In the genomic region with DNA sequence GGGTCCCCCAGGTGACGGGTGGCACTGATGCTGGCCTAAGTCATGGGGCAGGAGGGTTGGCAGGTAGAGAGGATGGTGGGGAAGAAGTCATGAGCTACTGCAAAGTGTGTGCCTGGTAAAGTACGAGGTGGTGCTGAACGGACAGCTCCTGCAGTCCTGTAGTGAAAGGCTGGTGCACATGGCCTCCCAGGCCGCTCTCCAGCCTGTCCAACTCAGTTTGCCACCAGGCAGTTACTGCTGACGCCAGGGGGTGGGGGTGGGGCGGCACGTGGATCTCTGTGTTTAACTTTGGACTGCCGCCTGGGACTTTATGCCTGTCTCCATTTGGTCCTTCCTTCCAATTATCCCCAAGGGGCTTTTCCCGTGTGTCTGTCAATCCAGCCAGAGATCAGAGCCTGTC, we compare ENCODE assay signal across 1 mouse cellular context.
A peak's percentile ranks its signal among the peaks of the same experiment; 100 is the strongest.
TF ChIP-seq lines count a peak whose summit lies in the region.

No protein-coding gene starts in this region.

TF ChIP-seq in MEL, 35 proteins besides CTCF, POLR2A, EP300 and RAD21 (continued from another document):
- TF ChIP-seq GABPA (IDR thresholded peaks at IDR 0.05; ENCODE audit: low read depth, low read length) (no peak), SIN3A (IDR thresholded peaks at IDR 0.05; ENCODE audit: low read length) (peak; percentile 97), MYC (IDR thresholded peaks at IDR 0.05; ENCODE audit: low read depth, low read length) (peak; percentile 52; the same call in 1 of the 2 replicates)
TF ChIP-seq in MEL: peak in this region for 4.
